Mouse (Mus musculus): ENCODE data around the gene Nrg3. TPM values are rescaled to one million over a fixed set of nuclear protein-coding genes. Genes with fewer than 3 reads are reported as not detected.

The Nrg3 gene
- polyA plus RNA-seq, 1 experiment from 2014 or later: 0.37 TPM

GRCm38 (mm10) chr14:39034482-39034881 is 438.4 kb downstream of the Nrg3 start:
- 93% methylated on average over 3 of the region's 3 CpGs for WGBS
- H3K4me1 ChIP-seq: no peaks in the 10 kb centered on the region
- H3K36me3 ChIP-seq (replicated peaks): no peaks in the 10 kb centered on the region
- no peak overlapping the region for H3K4me3 ChIP-seq
- no peaks in the 10 kb centered on the region for H3K9me3 ChIP-seq
- H3K27ac ChIP-seq: no peak overlapping the region
- no peaks in the 10 kb centered on the region for H3K27me3 ChIP-seq (ENCODE audit: poor library complexity, severe bottlenecking)
- DNase-seq (ENCODE audit: extremely low spot score, low spot score): no peak

- Histone ChIP-seq H3K27me3 (ENCODE audit: poor library complexity, severe bottlenecking) (no peaks in the 10 kb centered on the region), H3K27ac (no peak overlapping the region), H3K4me1 (no peaks in the 10 kb centered on the region), H3K9me3 (no peaks in the 10 kb centered on the region), H3K36me3 (replicated peaks) (no peaks in the 10 kb centered on the region), H3K4me3 (no peak overlapping the region)
- 90% methylated on average over 2 of the region's 2 CpGs for WGBS
- no peak for DNase-seq (ENCODE audit: extremely low spot score, low spot score)
Measured at GRCm38 (mm10) chr14:39023065-39023464, 449.8 kb downstream of the Nrg3 start.

GRCm38 (mm10) chr14:39014126-39014525 is 458.8 kb downstream of the Nrg3 start:
- Histone ChIP-seq H3K36me3 (replicated peaks) (no peaks in the 10 kb centered on the region), H3K4me3 (no peak overlapping the region), H3K4me1 (no peaks in the 10 kb centered on the region), H3K27ac (no peak overlapping the region), H3K27me3 (ENCODE audit: poor library complexity, severe bottlenecking) (no peaks in the 10 kb centered on the region), H3K9me3 (no peaks in the 10 kb centered on the region)
- no peak for DNase-seq (ENCODE audit: extremely low spot score, low spot score)

- no peak for DNase-seq (ENCODE audit: extremely low spot score, low spot score)
- peaks cover 5% of the 10 kb centered on the region; the same call in 1 of the 2 replicates for H3K4me1 ChIP-seq
- no peaks in the 10 kb centered on the region for H3K36me3 ChIP-seq (replicated peaks)
- no peaks in the 10 kb centered on the region for H3K27me3 ChIP-seq (ENCODE audit: poor library complexity, severe bottlenecking)
- 62% methylated on average over 3 of the region's 3 CpGs for WGBS
- H3K27ac ChIP-seq: no peak overlapping the region
- H3K9me3 ChIP-seq: no peaks in the 10 kb centered on the region
- no peak overlapping the region for H3K4me3 ChIP-seq
Measured at GRCm38 (mm10) chr14:38997843-38998242, 475.0 kb downstream of the Nrg3 start.

GRCm38 (mm10) chr14:38992574-38992866 is 480.4 kb downstream of the Nrg3 start:
- Histone ChIP-seq H3K4me1 (no peaks in the 10 kb centered on the region), H3K9me3 (no peaks in the 10 kb centered on the region), H3K4me3 (no peak overlapping the region), H3K27ac (no peak overlapping the region), H3K27me3 (ENCODE audit: poor library complexity, severe bottlenecking) (no peaks in the 10 kb centered on the region), H3K36me3 (replicated peaks) (no peaks in the 10 kb centered on the region)
- no peak for DNase-seq (ENCODE audit: extremely low spot score, low spot score)
- 86% methylated on average over 1 of the region's 1 CpGs for WGBS

- H3K9me3 ChIP-seq: no peaks in the 10 kb centered on the region
- 84% methylated on average over 7 of the region's 7 CpGs for WGBS
- DNase-seq (ENCODE audit: extremely low spot score, low spot score): no peak
- H3K4me1 ChIP-seq: no peaks in the 10 kb centered on the region
- no peak overlapping the region for H3K4me3 ChIP-seq
- no peaks in the 10 kb centered on the region for H3K27me3 ChIP-seq (ENCODE audit: poor library complexity, severe bottlenecking)
- no peak overlapping the region for H3K27ac ChIP-seq
- H3K36me3 ChIP-seq (replicated peaks): no peaks in the 10 kb centered on the region
Measured at GRCm38 (mm10) chr14:38991847-38992573, 480.9 kb downstream of the Nrg3 start.

- Histone ChIP-seq H3K4me3 (no peak overlapping the region), H3K27me3 (ENCODE audit: poor library complexity, severe bottlenecking) (no peaks in the 10 kb centered on the region), H3K9me3 (no peaks in the 10 kb centered on the region), H3K27ac (no peak overlapping the region), H3K36me3 (replicated peaks) (no peaks in the 10 kb centered on the region), H3K4me1 (no peaks in the 10 kb centered on the region)
- 85% methylated on average over 7 of the region's 7 CpGs for WGBS
- no peak for DNase-seq (ENCODE audit: extremely low spot score, low spot score)
Measured at GRCm38 (mm10) chr14:38959367-38959766, 513.5 kb downstream of the Nrg3 start.

- no peaks in the 10 kb centered on the region for H3K36me3 ChIP-seq (replicated peaks)
- no peak overlapping the region for H3K27ac ChIP-seq
- H3K4me1 ChIP-seq: peaks cover 16% of the 10 kb centered on the region
- WGBS: 71% methylated on average over 1 of the region's 1 CpGs
- no peaks in the 10 kb centered on the region for H3K27me3 ChIP-seq (ENCODE audit: poor library complexity, severe bottlenecking)
- H3K4me3 ChIP-seq: no peak overlapping the region
- H3K9me3 ChIP-seq: no peaks in the 10 kb centered on the region
- no peak for DNase-seq (ENCODE audit: extremely low spot score, low spot score)
Measured at GRCm38 (mm10) chr14:38937481-38937880, 535.4 kb downstream of the Nrg3 start.

GRCm38 (mm10) chr14:38936483-38937054 is 536.3 kb downstream of the Nrg3 start:
- DNase-seq (ENCODE audit: extremely low spot score, low spot score): no peak
- H3K4me1 ChIP-seq: peaks cover 16% of the 10 kb centered on the region
- no peak overlapping the region for H3K27ac ChIP-seq
- 33% methylated on average over 2 of the region's 2 CpGs for WGBS
- H3K27me3 ChIP-seq (ENCODE audit: poor library complexity, severe bottlenecking): no peaks in the 10 kb centered on the region
- H3K36me3 ChIP-seq (replicated peaks): no peaks in the 10 kb centered on the region
- H3K9me3 ChIP-seq: no peaks in the 10 kb centered on the region
- H3K4me3 ChIP-seq: no peak overlapping the region

- 71% methylated on average over 1 of the region's 1 CpGs for WGBS
- no peaks in the 10 kb centered on the region for H3K9me3 ChIP-seq
Measured at GRCm38 (mm10) chr14:38923652-38924051, 549.2 kb downstream of the Nrg3 start.

GRCm38 (mm10) chr14:38920800-38921199 is 552.1 kb downstream of the Nrg3 start:
- 94% methylated on average over 2 of the region's 2 CpGs for WGBS
- H3K4me1 ChIP-seq: no peaks in the 10 kb centered on the region
- H3K4me3 ChIP-seq: no peak overlapping the region
- no peaks in the 10 kb centered on the region for H3K27me3 ChIP-seq (ENCODE audit: poor library complexity, severe bottlenecking)
- DNase-seq (ENCODE audit: extremely low spot score, low spot score): no peak
- no peaks in the 10 kb centered on the region for H3K9me3 ChIP-seq
- no peak overlapping the region for H3K27ac ChIP-seq
- H3K36me3 ChIP-seq (replicated peaks): no peaks in the 10 kb centered on the region

More at GRCm38 (mm10) chr14:38923652-38924051, 549.2 kb downstream of the Nrg3 start:
- Histone ChIP-seq H3K27me3 (ENCODE audit: poor library complexity, severe bottlenecking) (no peaks in the 10 kb centered on the region), H3K4me3 (no peak overlapping the region), H3K4me1 (no peaks in the 10 kb centered on the region), H3K27ac (no peak overlapping the region), H3K36me3 (replicated peaks) (no peaks in the 10 kb centered on the region)
- no peak for DNase-seq (ENCODE audit: extremely low spot score, low spot score)

- DNase-seq (ENCODE audit: extremely low spot score, low spot score): no peak
- Histone ChIP-seq H3K9me3 (no peaks in the 10 kb centered on the region), H3K27ac (no peak overlapping the region), H3K4me1 (no peaks in the 10 kb centered on the region), H3K36me3 (replicated peaks) (no peaks in the 10 kb centered on the region), H3K4me3 (no peak overlapping the region), H3K27me3 (ENCODE audit: poor library complexity, severe bottlenecking) (no peaks in the 10 kb centered on the region)
- WGBS: 73% methylated on average over 2 of the region's 2 CpGs
Measured at GRCm38 (mm10) chr14:38870591-38870990, 602.3 kb downstream of the Nrg3 start.

GRCm38 (mm10) chr14:38847566-38847965 is 625.3 kb downstream of the Nrg3 start:
- WGBS: 94% methylated on average over 1 of the region's 1 CpGs
- Histone ChIP-seq H3K27ac (no peak overlapping the region), H3K27me3 (ENCODE audit: poor library complexity, severe bottlenecking) (no peaks in the 10 kb centered on the region), H3K4me3 (no peak overlapping the region), H3K9me3 (no peaks in the 10 kb centered on the region), H3K36me3 (replicated peaks) (no peaks in the 10 kb centered on the region), H3K4me1 (no peaks in the 10 kb centered on the region)
- DNase-seq (ENCODE audit: extremely low spot score, low spot score): no peak

Measured in forebrain, embryonic 10.5 days (tissue).